Mouse (Mus musculus) mouse trophoblast stem cell (cell line): ENCODE measurements around the gene Inha.

ENCODE experiments used
- in situ Hi-C, 2 experiments: fragments of 300-500 bp; cut with MseI, MboI; formaldehyde crosslinking; loops; 2 replicates in 1 of 2; 3 replicates in 1 of 2; pipeline ENCODE4 v1.15.1; 2025

Inha gene

GRCm38 (mm10) chr1:75517984-75518383 lies 11.1 kb downstream of the Inha start:
- in situ Hi-C loops = no loop called here

GRCm38 (mm10) chr1:75518427-75518826 lies 11.6 kb downstream of the Inha start:
- in situ Hi-C loops = no loop called here

GRCm38 (mm10) chr1:75519576-75519975 lies 12.7 kb downstream of the Inha start:
- in situ Hi-C loops = no loop called here

GRCm38 (mm10) chr1:75521321-75522031 lies 14.6 kb downstream of the Inha start, which contains the start of gene Stk11ip:
Gene Stk11ip (plus strand): TSS chr1:75521529.
- in situ Hi-C loops = no loop called here

GRCm38 (mm10) chr1:75524679-75525078 lies 17.8 kb downstream of the Inha start:
- in situ Hi-C loops = no loop called here

- in situ Hi-C loops = no loop called here
Observed at GRCm38 (mm10) chr1:75530546-75530945, 23.7 kb downstream of the Inha start.

DNA sequence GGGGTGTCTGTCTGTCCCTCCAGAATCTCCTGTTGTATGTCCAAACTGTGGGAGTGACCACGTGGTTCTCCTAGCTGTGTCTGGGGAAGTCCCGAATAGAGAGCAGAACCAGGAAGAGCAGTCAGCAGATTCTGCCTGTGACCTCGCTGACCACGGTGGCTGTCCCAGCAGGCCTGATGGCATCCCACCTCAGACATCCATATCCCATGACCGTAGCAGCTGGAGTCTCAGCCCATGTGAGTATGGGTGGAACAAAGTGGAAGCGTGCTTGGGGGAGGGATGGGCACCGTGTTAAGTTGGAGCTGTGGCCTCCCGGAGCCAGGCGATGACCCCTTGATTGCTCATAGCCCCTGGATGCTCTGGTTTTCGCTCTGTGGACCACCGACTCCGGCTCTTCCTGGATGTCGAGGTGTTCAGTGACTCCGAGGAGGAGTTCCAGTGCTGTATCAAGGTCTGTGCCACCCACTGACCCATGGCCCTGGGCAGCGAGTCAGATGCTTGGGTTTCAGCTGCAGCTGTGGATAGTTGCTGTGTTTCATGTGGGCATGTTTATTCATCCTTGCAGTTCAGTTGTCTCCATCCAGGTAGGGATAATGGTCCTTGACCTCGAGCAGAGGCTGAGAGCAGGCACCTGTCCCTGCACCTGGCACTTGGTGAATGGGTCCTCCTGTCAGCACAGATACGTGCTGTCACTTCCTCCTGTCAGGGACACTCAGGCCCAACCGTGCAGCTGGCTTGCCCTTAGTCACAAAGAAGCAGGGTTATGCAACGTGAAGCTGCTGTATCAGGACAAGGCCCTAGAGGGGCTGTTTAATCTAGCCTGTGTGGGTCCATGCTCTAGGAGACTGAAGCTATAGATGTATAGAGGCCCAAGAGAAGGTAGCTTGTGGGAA lies 25.6 kb downstream of the Inha start:
- in situ Hi-C loops = no loop called here

DNA sequence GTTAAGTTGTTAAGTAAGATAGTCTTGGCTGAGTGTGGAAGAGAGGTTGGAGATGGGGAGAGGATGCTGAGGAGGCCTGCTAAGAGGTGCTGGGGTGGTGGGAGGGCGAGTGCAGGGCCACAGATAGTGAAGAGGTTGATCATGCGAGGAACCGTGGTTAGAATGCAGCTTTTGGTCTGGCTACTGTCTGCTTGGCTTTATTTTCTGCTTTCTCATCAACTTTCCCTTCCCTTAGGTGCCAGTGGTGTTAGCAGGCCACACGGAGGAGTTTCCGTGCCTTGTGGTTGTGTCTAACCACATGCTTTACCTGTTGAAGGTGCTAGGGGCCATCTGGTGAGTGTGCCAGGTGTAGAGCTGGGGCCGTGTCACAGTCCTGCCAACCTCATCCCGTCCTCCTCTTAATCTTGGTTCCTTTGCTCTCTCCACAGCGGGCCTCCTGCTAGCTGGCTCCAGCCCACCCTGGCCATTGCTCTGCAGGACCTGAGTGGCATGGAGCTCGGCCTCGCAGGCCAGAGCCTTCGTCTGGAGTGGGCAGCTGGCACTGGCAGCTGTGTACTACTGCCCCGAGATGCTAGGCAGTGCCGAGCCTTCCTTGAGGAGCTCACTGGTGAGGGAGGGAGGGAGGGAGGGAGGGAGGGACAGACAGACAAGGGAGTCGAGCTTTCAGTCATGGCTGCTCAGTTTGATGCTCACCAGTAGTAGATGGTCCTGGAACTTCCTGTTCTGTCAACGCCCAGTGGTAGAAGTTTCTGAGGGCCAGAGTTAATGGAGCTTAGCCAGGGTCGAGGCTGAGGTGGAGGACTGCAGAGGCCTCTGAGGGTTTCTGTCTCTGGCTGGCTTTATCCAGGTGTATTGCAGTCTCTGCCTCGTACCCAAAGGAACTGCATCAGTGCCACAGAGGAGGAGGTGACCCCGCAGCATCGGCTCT lies 26.7 kb downstream of the Inha start:
- in situ Hi-C loops = no loop called here

- in situ Hi-C loops = no loop called here
Observed at GRCm38 (mm10) chr1:75537587-75537986, 30.7 kb downstream of the Inha start.

GRCm38 (mm10) chr1:75538597-75539190 lies 31.8 kb downstream of the Inha start:
- in situ Hi-C loops = no loop called here

GRCm38 (mm10) chr1:75541496-75541895 lies 34.6 kb downstream of the Inha start:
- in situ Hi-C loops = no loop called here

DNA sequence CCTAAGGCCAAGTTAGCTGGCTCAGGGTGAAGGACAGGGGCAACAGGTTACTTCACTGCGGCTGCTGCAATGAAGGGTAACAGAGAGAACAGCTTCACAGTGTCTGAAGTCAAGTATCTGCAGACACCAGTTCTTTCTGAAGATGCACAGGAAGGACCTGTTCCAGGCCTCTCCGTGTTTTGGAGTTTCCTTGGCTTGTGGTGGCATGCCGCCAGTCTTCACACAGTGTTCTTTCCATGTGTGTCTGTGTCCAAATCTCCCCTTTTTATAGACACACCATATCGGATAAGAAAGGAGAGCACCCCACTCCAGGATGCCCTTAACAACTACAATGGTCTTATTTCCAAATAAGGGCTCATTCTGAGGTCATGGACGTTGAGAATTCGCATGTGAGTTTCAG lies 37.5 kb downstream of the Inha start:
- in situ Hi-C loops = no loop called here

DNA sequence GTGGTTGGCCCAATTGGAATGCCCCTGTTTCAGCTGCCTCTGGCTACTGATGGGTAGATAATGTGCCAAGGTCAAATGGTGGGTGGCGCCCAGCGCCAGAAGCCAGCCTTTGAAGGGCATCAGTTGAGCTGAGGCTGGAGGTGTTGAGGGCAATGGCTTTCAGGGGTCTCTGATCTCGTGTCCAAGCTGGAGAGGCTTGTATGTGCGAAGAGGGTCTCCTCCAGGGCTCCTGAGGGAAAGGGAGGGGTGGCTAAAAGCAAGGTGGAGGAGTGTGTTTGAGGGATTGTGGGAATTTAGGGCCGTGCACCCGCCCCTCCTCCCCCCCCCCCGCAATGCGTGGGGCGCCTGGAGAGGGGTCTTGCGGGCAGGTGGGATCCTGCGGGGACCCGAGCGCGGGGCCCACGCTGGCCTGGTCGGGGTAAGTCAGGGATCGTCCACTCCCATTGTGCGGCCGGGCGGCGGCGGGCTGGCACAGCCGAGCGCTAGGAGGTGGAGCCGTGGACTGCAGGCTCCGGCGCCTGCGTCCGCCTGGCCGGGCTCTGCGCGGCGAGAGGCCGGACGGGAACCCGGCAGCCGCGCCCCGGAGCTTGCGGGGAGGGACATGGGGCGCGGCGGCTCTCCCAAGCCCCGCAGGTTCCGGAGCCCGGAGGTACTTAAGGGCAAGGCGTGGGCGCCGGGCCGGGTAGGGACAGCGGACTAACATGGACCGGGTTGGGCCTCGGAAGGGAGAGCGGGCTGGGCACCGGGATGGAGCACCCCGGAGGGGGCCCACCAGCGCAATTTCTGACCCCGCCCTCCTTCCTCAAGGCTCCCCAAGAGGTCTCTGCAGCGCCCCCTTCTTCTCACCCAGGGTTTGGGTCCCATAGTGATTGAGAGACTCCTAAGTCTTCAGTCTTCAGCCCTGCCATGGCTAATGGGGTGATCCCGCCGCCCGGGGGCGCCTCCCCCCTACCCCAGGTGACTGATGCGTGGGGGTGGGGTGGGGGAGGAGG lies 39.4 kb downstream of the Inha start, which contains the start of gene Slc4a3:
TSS of gene Slc4a3 (plus strand) at position 302 of the 992 bp plus-strand sequence.
- in situ Hi-C loops = no loop called here

GRCm38 (mm10) chr1:75547351-75547750 lies 40.5 kb downstream of the Inha start:
- in situ Hi-C loops = no loop called here

- in situ Hi-C loops = no loop called here
Observed at GRCm38 (mm10) chr1:75548083-75548482, 41.2 kb downstream of the Inha start.

- in situ Hi-C loops = no loop called here
Observed at GRCm38 (mm10) chr1:75548871-75549270, 42.0 kb downstream of the Inha start.

- in situ Hi-C loops = loop anchor here in 1 of 2 experiments (10.0 kb wide), 1 partner anchor 55 kb away; no protein-coding TSS in a partner anchor
Observed at GRCm38 (mm10) chr1:75549289-75550279, 42.7 kb downstream of the Inha start.

- in situ Hi-C loops = loop anchor here in 1 of 2 experiments (10.0 kb wide), 1 partner anchor 56 kb away; no protein-coding TSS in a partner anchor
Observed at GRCm38 (mm10) chr1:75550586-75550985, 43.7 kb downstream of the Inha start.
